Mouse (Mus musculus): Measurements from ENCODE around the gene Dzip1l.
A peak's percentile ranks its signal among the peaks of the same experiment; 100 is the strongest.

Dzip1l gene

GRCm38 (mm10) chr9:99661606-99662166 lies 32.4 kb downstream of the Dzip1l start:
- DNase-seq = peak; percentile 16

GRCm38 (mm10) chr9:99662406-99662805 lies 33.1 kb downstream of the Dzip1l start:
- peak; percentile 80 for DNase-seq

GRCm38 (mm10) chr9:99662887-99663286 lies 33.6 kb downstream of the Dzip1l start:
- no peak for DNase-seq

- peak; percentile 42 for DNase-seq
Observed at GRCm38 (mm10) chr9:99667596-99667995, 38.3 kb downstream of the Dzip1l start.

GRCm38 (mm10) chr9:99671603-99672002 lies 42.3 kb downstream of the Dzip1l start:
- DNase-seq = peak; percentile 34

GRCm38 (mm10) chr9:99675714-99676113 lies 46.4 kb downstream of the Dzip1l start:
- DNase-seq = no peak

GRCm38 (mm10) chr9:99681980-99682570 lies 52.8 kb downstream of the Dzip1l start:
- DNase-seq = no peak

GRCm38 (mm10) chr9:99685061-99685521 lies 55.8 kb downstream of the Dzip1l start:
- DNase-seq = no peak

- no peak for DNase-seq
Observed at GRCm38 (mm10) chr9:99685536-99686231, 56.4 kb downstream of the Dzip1l start.

- no peak for DNase-seq
Observed at GRCm38 (mm10) chr9:99689796-99690195, 60.5 kb downstream of the Dzip1l start.

GRCm38 (mm10) chr9:99690386-99690785 lies 61.1 kb downstream of the Dzip1l start:
- no peak for DNase-seq

GRCm38 (mm10) chr9:99694961-99695360 lies 65.7 kb downstream of the Dzip1l start:
- DNase-seq = no peak

- DNase-seq = no peak
Observed at GRCm38 (mm10) chr9:99699752-99700389, 70.6 kb downstream of the Dzip1l start.

GRCm38 (mm10) chr9:99701187-99701586 lies 71.9 kb downstream of the Dzip1l start:
- DNase-seq = no peak

GRCm38 (mm10) chr9:99702215-99702614 lies 72.9 kb downstream of the Dzip1l start:
- DNase-seq = no peak

- DNase-seq = no peak
Observed at GRCm38 (mm10) chr9:99703711-99704110, 74.4 kb downstream of the Dzip1l start.

GRCm38 (mm10) chr9:99706264-99706663 lies 77.0 kb downstream of the Dzip1l start:
- no peak for DNase-seq

GRCm38 (mm10) chr9:99707425-99708126 lies 78.3 kb downstream of the Dzip1l start:
- DNase-seq = peak; percentile 21

- no peak for DNase-seq
Observed at GRCm38 (mm10) chr9:99709588-99710248, 80.4 kb downstream of the Dzip1l start.

- DNase-seq = no peak
Observed at GRCm38 (mm10) chr9:99710297-99710696, 81.0 kb downstream of the Dzip1l start.

- no peak for DNase-seq
Observed at GRCm38 (mm10) chr9:99717134-99717533, 87.8 kb downstream of the Dzip1l start, which contains the start of gene Cldn18. Gene Cldn18 (minus strand): TSS chr9:99717267.

All from kidney, postnatal 10 days (tissue).